Mouse (Mus musculus): Measurements from ENCODE around the gene Spib. TPM values are rescaled to one million over a fixed set of nuclear protein-coding genes. Genes with fewer than 3 reads are reported as not detected.

Gene Spib
- polyA plus RNA-seq, 1 experiment from 2014 or later: not detected

Small RNA genes within 50 kb of the gene (microRNA-seq; reads per million reads assigned to microRNA genes)
- 0.73 reads per million for gene Mir7053

Other genes starting within 250 kb of the Spib start
- gene Clec11a, start 225.2 kb downstream of the Spib start, polyA plus RNA-seq (2016; fragmentation: Nextera tagmentation; extraction: Ambion mirVana): 1.9 and 2.3 TPM in 2 replicates
- 2.4 and 3.8 TPM in 2 replicates for gene Shank1, start 221.8 kb downstream of the Spib start, polyA plus RNA-seq (2016; fragmentation: Nextera tagmentation; extraction: Ambion mirVana)
- 2.9 and 3.3 TPM in 2 replicates for gene Syt3, start 148.0 kb downstream of the Spib start, polyA plus RNA-seq (2016; fragmentation: Nextera tagmentation; extraction: Ambion mirVana)
- 0.86 and 1.1 TPM in 2 replicates for gene 1700008O03Rik, start 146.3 kb downstream of the Spib start, polyA plus RNA-seq (2016; fragmentation: Nextera tagmentation; extraction: Ambion mirVana)
- gene Lrrc4b, start 103.1 kb downstream of the Spib start, polyA plus RNA-seq (2016; fragmentation: Nextera tagmentation; extraction: Ambion mirVana): 2.3 and 2.6 TPM in 2 replicates
- 0.42 and 0.71 TPM in 2 replicates for gene Aspdh, start 66.7 kb downstream of the Spib start, polyA plus RNA-seq (2016; fragmentation: Nextera tagmentation; extraction: Ambion mirVana)
- 80.4 and 85.6 TPM in 2 replicates for gene Josd2, start 64.1 kb downstream of the Spib start, polyA plus RNA-seq (2016; fragmentation: Nextera tagmentation; extraction: Ambion mirVana)
- gene Emc10, start 35.5 kb downstream of the Spib start, polyA plus RNA-seq (2016; fragmentation: Nextera tagmentation; extraction: Ambion mirVana): 121 and 124 TPM in 2 replicates
- gene Fam71e1, start 35.5 kb downstream of the Spib start, polyA plus RNA-seq (2016; fragmentation: Nextera tagmentation; extraction: Ambion mirVana): 20.2 and 22.5 TPM in 2 replicates
- gene Mybpc2, start 7.4 kb downstream of the Spib start, polyA plus RNA-seq (2016; fragmentation: Nextera tagmentation; extraction: Ambion mirVana): 0.06 TPM in 2 replicates
- gene Pold1, start 16.8 kb upstream of the Spib start, polyA plus RNA-seq (2016; fragmentation: Nextera tagmentation; extraction: Ambion mirVana): 125 and 130 TPM in 2 replicates
- 68.1 and 68.6 TPM in 2 replicates for gene Nr1h2, start 21.9 kb upstream of the Spib start, polyA plus RNA-seq (2016; fragmentation: Nextera tagmentation; extraction: Ambion mirVana)
- 1.1 and 1.3 TPM in 2 replicates for gene Napsa, start 40.3 kb upstream of the Spib start, polyA plus RNA-seq (2016; fragmentation: Nextera tagmentation; extraction: Ambion mirVana)
- 0.70 and 0.79 TPM in 2 replicates for gene Kcnc3, start 58.6 kb upstream of the Spib start, polyA plus RNA-seq (2016; fragmentation: Nextera tagmentation; extraction: Ambion mirVana)
- gene Myh14, start 138.8 kb upstream of the Spib start, polyA plus RNA-seq (2016; fragmentation: Nextera tagmentation; extraction: Ambion mirVana): 6.5 and 6.8 TPM in 2 replicates
- gene Izumo2, start 176.7 kb upstream of the Spib start, polyA plus RNA-seq (2016; fragmentation: Nextera tagmentation; extraction: Ambion mirVana): not detected in 2 replicates
- 36.4 and 36.7 TPM in 2 replicates for gene Vrk3, start 216.3 kb upstream of the Spib start, polyA plus RNA-seq (2016; fragmentation: Nextera tagmentation; extraction: Ambion mirVana)
- 2.3 and 2.6 TPM in 2 replicates for gene Zfp473, start 219.0 kb upstream of the Spib start, polyA plus RNA-seq (2016; fragmentation: Nextera tagmentation; extraction: Ambion mirVana)